Mouse (Mus musculus) hindbrain, embryonic 10.5 days (tissue): ENCODE data around the gene Ficd. TPM values are rescaled to one million over a fixed set of nuclear protein-coding genes. Genes with fewer than 3 reads are reported as not detected.

ENCODE experiments used
- DNase-seq: peaks from one replicate; pipeline ENCODE4 v3.0.0-alpha.2; 2017; ENCODE audit warnings: low spot score
- H3K27ac ChIP-seq: fragments of 300-500 bp; sonication (generic); 2 replicates; pipeline ENCODE4 v1.5.1; 2016; ENCODE audit warnings: mild to moderate bottlenecking, moderate library complexity
- H3K27me3 ChIP-seq: fragments of 300-500 bp; sonication (generic); 2 replicates; pipeline ENCODE4 v1.6.1; 2016; ENCODE audit warnings: mild to moderate bottlenecking; ENCODE audit not compliant: poor library complexity, insufficient read depth, severe bottlenecking
- H3K36me3 ChIP-seq: fragments of 300-500 bp; sonication (generic); 2 replicates; pipeline ENCODE4 v1.6.1; 2016; ENCODE audit warnings: mild to moderate bottlenecking, moderate library complexity
- H3K4me1 ChIP-seq: fragments of 300-500 bp; sonication (generic); replicated peaks from 2 replicates; pipeline ENCODE4 v1.6.1; 2016; ENCODE audit warnings: mild to moderate bottlenecking
- H3K4me3 ChIP-seq: fragments of 300-500 bp; sonication (generic); 2 replicates; pipeline ENCODE4 v1.5.1; 2016; ENCODE audit warnings: mild to moderate bottlenecking, moderate library complexity
- H3K9me3 ChIP-seq: fragments of 300-500 bp; sonication (generic); 2 replicates; pipeline ENCODE4 v1.6.1; 2016; ENCODE audit warnings: mild to moderate bottlenecking, moderate library complexity
- WGBS: fragments of 180-500 bp; shearing (Covaris S2); methylation state at CpG from one replicate; pipeline ENCODE4 v1.1.7; 2016; 5-methylcytosine and 5-hydroxymethylcytosine counted together
- polyA plus RNA-seq: library from polyadenylated mRNA; unstranded; fragments of >200 nt; fragmentation: Nextera tagmentation; extraction: Ambion mirVana; gene quantifications from 2 replicates; pipeline ENCODE4 v1.2.1, GENCODE M21; 2016

Ficd gene
- polyA plus RNA-seq, 1 experiment from 2014 or later = 5.6 TPM

DNA sequence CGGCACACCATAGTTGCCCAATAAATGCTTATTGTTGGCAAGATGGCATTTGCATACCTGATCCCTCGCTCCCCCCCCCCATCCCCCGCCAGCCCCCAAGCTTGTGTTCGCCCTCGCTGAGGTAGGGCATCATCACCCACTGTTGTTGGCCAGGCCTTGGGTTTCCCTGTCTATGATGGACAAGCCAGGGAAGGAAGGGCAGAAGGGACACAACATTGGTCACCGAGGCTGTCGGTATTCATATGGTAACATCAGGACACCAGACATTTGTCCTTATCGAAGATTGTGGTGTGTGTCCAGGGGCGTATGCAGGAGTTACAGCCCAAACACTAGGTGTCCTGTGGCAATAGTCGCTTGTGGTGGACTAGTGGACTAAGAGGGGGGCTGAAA, 505 bp downstream of the Ficd start:
- no peak for DNase-seq
- WGBS = 8% methylated on average over 10 of the region's 10 CpGs
- Histone ChIP-seq H3K27me3 (no peaks in the 10 kb centered on the region), H3K27ac (peak overlapping the region; percentile 98), H3K36me3 (peaks cover 39% of the 10 kb centered on the region), H3K9me3 (no peaks in the 10 kb centered on the region), H3K4me3 (peak overlapping the region; percentile 81), H3K4me1 (peaks cover 28% of the 10 kb centered on the region)

DNA sequence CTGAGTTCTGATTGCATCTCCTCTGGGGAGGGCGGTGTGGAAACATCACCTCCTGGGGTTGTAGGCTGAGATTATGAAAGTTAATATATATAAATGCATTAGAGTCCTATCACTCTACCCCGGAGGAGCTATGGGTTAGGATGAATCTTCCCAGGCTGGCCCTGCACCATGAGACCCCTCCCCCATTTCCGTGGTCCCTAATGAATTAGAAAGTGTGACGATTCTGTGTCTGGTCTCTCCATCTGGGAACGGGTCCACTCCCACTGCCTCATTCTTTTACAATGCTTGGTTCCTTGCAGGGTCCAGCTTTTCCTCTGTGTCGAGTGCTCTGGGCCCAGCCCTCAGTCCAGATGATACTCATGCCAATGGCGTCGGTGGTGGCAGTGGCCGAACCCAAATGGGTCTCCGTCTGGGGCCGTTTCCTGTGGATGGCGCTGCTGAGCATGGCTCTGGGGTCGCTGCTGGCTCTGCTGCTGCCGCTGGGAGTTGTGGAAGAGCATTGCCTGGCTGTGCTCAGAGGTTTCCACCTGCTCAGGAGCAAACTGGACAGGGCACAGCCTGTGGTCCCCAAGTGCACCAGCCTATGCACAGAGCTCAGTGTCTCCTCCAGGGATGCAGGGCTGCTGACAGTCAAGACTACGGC, 1.0 kb downstream of the Ficd start:
- 42% methylated on average over 15 of the region's 15 CpGs for whole genome bisulfite sequencing
- no peaks in the 10 kb centered on the region for H3K9me3 ChIP-seq

GRCm38 (mm10) chr5:113737607-113738237, 2.1 kb downstream of the Ficd start:
- Histone ChIP-seq H3K4me1 (peaks cover 27% of the 10 kb centered on the region), H3K27me3 (no peaks in the 10 kb centered on the region), H3K9me3 (no peaks in the 10 kb centered on the region), H3K4me3 (0 out of 2 replicates have a peak overlapping the region, but pooled peaks have one; percentile 81), H3K36me3 (peaks cover 55% of the 10 kb centered on the region), H3K27ac (no peak overlapping the region)
- WGBS = 90% methylated on average over 11 of the region's 11 CpGs
- no peak for DNase-seq

More for the DNA sequence above, 1.0 kb downstream of the Ficd start:
- Histone ChIP-seq H3K27me3 (no peaks in the 10 kb centered on the region), H3K4me3 (peak overlapping the region; percentile 81), H3K27ac (peak overlapping the region; percentile 98), H3K36me3 (peaks cover 44% of the 10 kb centered on the region), H3K4me1 (peaks cover 27% of the 10 kb centered on the region)
- DNase-seq = no peak

GRCm38 (mm10) chr5:113747629-113748028, 12.0 kb downstream of the Ficd start:
- peaks cover 100% of the 10 kb centered on the region for H3K36me3 ChIP-seq
- 93% methylated on average over 5 of the region's 5 CpGs for WGBS
- H3K27me3 ChIP-seq = no peaks in the 10 kb centered on the region
- H3K27ac ChIP-seq = no peak overlapping the region
- H3K4me1 ChIP-seq = no peaks in the 10 kb centered on the region
- H3K9me3 ChIP-seq = peaks cover 6% of the 10 kb centered on the region; the same call in 1 of the 2 replicates
- no peak for DNase-seq
- no peak overlapping the region for H3K4me3 ChIP-seq

DNA sequence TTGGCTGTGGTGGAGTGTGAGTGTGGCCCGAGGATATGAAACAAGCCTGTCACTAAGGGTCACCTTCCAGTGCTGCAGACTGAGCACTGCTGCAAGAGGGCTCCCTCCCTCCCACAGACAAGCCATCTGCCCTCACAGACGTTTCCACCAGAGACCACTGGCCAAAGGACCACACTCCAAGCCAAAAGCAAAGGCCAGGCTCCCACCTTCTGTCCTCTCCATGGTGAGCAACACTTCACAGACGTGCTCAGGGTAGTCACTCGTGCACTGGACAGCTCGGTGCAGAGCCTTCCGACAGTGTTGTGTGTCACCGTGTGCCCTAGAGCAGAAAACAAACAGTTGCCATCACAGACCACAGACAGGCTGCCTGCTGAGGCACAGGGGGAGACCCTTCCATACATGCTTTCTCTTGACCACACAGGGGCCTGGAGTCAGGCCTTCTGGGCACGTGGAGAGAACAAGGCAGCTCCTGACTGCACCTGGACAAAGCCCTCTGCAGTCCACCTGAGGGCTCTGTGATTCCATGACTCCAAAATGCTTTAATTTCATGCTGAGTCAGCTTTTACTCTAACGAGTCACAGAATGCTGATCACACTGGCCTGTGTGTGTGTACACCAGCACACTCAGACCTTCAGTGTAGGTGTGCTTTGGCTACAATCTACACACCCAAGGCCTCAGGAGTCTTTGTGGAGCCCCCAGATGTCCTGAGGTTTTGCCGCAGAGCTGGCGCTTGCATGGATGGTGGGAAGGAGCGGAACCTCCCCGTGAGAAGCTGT, 13.1 kb downstream of the Ficd start:
- peaks cover 100% of the 10 kb centered on the region for H3K36me3 ChIP-seq
- H3K27ac ChIP-seq = no peak overlapping the region
- H3K4me1 ChIP-seq = no peaks in the 10 kb centered on the region
- WGBS = 93% methylated on average over 13 of the region's 13 CpGs
- H3K27me3 ChIP-seq = no peaks in the 10 kb centered on the region
- no peak for DNase-seq
- H3K9me3 ChIP-seq = peaks cover 6% of the 10 kb centered on the region; the same call in 1 of the 2 replicates
- H3K4me3 ChIP-seq = no peak overlapping the region

DNA sequence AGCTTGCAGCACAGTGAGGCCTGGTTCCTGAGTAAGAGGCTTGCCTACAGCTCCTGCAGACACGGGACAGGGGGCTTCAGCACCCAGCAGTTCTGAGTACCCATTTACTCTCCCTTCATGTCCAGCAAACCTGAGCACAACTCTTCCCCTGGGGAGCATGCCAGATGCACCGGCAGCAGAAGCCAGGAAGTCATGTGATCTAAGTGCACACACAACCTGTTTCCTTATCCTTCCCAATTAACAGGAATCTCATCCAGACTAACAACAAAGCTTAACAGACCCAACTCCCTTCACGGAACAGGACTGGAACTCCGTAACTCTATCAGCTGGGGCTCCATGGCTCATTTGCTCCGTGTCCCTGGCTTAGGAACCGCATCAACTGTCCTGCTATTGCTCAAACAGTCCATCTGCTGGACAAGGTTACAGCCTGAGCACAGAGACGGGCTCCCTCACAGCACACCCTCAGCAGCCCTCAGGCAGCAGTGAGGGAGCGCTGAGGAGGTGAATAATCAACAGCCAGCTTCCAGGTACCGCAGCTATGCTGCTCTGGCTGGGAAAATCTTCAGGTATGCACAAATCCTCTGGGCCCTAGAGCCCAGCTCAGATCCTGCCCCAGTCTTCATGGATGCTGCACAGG, 16.0 kb downstream of the Ficd start:
- Histone ChIP-seq H3K4me3 (no peak overlapping the region), H3K27ac (no peak overlapping the region), H3K36me3 (peaks cover 100% of the 10 kb centered on the region), H3K4me1 (no peaks in the 10 kb centered on the region), H3K27me3 (no peaks in the 10 kb centered on the region), H3K9me3 (no peaks in the 10 kb centered on the region)
- no peak for DNase-seq
- WGBS = 93% methylated on average over 9 of the region's 9 CpGs

GRCm38 (mm10) chr5:113755347-113756030, 19.9 kb downstream of the Ficd start:
- no peak for DNase-seq
- Histone ChIP-seq H3K4me3 (no peak overlapping the region), H3K9me3 (no peaks in the 10 kb centered on the region), H3K36me3 (peaks cover 100% of the 10 kb centered on the region), H3K27me3 (no peaks in the 10 kb centered on the region), H3K4me1 (no peaks in the 10 kb centered on the region), H3K27ac (no peak overlapping the region)
- 94% methylated on average over 15 of the region's 15 CpGs for WGBS

DNA sequence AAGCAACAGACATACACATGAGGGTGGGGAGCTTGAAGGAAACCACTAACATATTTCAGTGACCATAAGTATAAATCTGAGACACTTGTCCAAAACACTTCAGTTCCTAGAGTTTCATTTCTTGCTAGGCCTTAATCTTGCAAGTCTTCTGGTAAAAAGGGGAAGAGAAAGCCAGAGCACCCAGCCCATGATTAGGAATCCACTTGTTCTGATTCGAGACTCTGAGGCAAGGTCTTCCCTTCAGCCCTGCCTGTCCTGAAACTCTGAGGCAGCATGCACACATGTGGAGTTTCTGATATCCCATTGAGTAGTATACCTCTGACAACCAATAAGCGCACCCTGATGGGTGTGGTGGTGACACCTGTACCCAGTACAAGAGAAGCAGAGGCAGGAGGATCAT, 26.0 kb downstream of the Ficd start:
- Histone ChIP-seq H3K9me3 (no peaks in the 10 kb centered on the region), H3K4me3 (no peak overlapping the region), H3K27me3 (no peaks in the 10 kb centered on the region), H3K27ac (no peak overlapping the region), H3K4me1 (no peaks in the 10 kb centered on the region), H3K36me3 (peaks cover 100% of the 10 kb centered on the region)
- 93% methylated on average over 2 of the region's 2 CpGs for WGBS
- DNase-seq = no peak

DNA sequence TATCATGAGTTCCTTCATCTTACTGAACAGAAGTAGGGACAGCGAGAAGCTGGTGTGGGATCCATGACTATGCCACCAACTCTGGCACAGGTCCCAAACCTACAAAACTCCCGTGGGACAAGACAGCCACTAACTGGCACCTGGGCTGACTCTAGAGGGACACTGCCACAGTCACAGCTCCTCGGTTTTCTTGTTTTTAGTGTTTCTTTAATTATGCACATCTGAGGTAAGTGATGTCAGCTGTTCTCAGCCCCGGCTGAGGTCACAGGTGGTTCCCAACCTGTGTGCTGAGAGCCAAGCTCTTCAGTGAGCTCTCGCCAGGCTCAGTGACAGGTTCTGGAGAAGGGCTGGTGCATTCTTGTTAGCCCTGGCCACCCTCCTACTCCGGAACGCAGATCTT, 28.8 kb downstream of the Ficd start:
- Histone ChIP-seq H3K36me3 (peaks cover 100% of the 10 kb centered on the region), H3K4me1 (peaks cover 2% of the 10 kb centered on the region), H3K9me3 (no peaks in the 10 kb centered on the region), H3K4me3 (no peak overlapping the region), H3K27me3 (no peaks in the 10 kb centered on the region), H3K27ac (no peak overlapping the region)
- WGBS = 95% methylated on average over 7 of the region's 7 CpGs
- DNase-seq = no peak

DNA sequence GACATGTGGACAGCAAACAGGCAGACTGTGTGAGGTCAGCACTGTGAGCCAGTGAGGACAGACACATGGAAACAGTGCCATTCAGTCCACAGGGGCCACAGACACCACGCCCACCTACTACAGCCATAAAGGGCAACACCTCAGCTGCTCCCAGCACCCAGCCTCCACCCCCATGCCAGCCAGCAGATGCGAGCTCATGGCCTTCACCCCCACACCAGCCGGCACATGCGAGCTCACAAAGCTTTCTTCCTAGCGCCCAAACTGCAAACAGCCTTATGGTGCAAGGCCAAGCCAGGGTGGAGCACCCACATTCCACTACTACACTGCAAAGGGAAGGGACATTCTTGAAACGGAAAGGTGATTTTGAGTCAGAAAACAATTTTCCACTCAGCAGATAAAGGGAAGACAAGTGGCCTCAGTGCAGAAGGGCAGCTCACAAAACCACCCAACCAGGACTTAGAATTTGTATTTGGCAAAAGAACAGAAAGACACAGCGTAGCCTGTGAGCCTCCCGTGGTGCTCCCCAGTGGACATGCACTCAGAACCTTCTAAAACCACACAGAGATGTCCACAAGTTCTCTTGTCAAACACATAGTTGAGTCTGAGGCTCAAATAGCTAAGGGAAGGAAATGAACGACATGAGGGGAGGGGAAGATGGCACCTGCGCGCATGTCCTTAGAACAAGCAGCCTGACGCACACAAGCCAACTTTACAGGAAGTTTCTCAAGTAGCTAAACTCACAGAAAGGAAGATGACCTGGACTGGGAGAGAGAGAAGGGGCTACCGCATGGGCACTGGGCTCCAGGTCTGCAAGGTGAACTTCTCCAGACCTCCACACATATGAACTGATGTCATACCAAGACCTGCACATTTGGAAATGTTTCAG, 30.3 kb downstream of the Ficd start:
- peaks cover 15% of the 10 kb centered on the region for H3K4me1 ChIP-seq
- H3K9me3 ChIP-seq = no peaks in the 10 kb centered on the region
- H3K27me3 ChIP-seq = no peaks in the 10 kb centered on the region
- DNase-seq = no peak
- WGBS = 92% methylated on average over 13 of the region's 13 CpGs
- peaks cover 90% of the 10 kb centered on the region for H3K36me3 ChIP-seq
- no peak overlapping the region for H3K27ac ChIP-seq
- no peak overlapping the region for H3K4me3 ChIP-seq

- WGBS = 95% methylated on average over 8 of the region's 8 CpGs
- Histone ChIP-seq H3K9me3 (no peaks in the 10 kb centered on the region), H3K27me3 (no peaks in the 10 kb centered on the region), H3K4me3 (no peak overlapping the region), H3K36me3 (peaks cover 61% of the 10 kb centered on the region), H3K27ac (no peak overlapping the region), H3K4me1 (peaks cover 26% of the 10 kb centered on the region)
- no peak for DNase-seq
These were observed 33.2 kb downstream of the Ficd start for GRCm38 (mm10) chr5:113768806-113769205.
